Mouse (Mus musculus) E14TG2a.4 (cell line): ENCODE results near the gene Gm13090.

Experiments
- CTCF ChIP-seq: conservative IDR thresholded peaks from 2 replicates; pipeline ENCODE4 v1.5.1; 2014; ENCODE audit warnings: low read length
- NANOG ChIP-seq: IDR thresholded peaks from 2 replicates; pipeline ENCODE4 v1.6.1; 2014; ENCODE audit warnings: borderline replicate concordance, low read length, mixed read lengths
- POU5F1 ChIP-seq: IDR thresholded peaks from 2 replicates; pipeline ENCODE4 v1.6.1; 2014; ENCODE audit warnings: low read length, borderline replicate concordance

GRCm38 (mm10) chr4:151059566-151059965, 29.8 kb upstream of the Gm13090 start:
- TF ChIP-seq CTCF (no peak), POU5F1 (no peak), NANOG (no peak)
